Mouse (Mus musculus): ENCODE data around the gene Izumo1r.
"Not testable (repeated sequence)": the region's sequence is repeated elsewhere in the genome, so short reads cannot be mapped to it uniquely, and the experiment has no call there.

Izumo1r gene

GRCm38 (mm10) chr9:14905956-14906355 is 2.2 kb upstream of the Izumo1r start:
- no peak for DNase-seq (ENCODE audit: extremely low read depth, low read depth, low spot score)

- no peak for DNase-seq (ENCODE audit: extremely low read depth, low read depth, low spot score)
Observed at GRCm38 (mm10) chr9:14904741-14905475, 1.2 kb upstream of the Izumo1r start.

- DNase-seq (ENCODE audit: extremely low read depth, low read depth, low spot score): no peak
Observed at GRCm38 (mm10) chr9:14903006-14903405, 743 bp downstream of the Izumo1r start.

- no peak for DNase-seq (ENCODE audit: extremely low read depth, low read depth, low spot score)
Observed at GRCm38 (mm10) chr9:14902416-14902815, 1.3 kb downstream of the Izumo1r start.

GRCm38 (mm10) chr9:14901757-14902156 is 2.0 kb downstream of the Izumo1r start:
- DNase-seq (ENCODE audit: extremely low read depth, low read depth, low spot score): no peak

DNA sequence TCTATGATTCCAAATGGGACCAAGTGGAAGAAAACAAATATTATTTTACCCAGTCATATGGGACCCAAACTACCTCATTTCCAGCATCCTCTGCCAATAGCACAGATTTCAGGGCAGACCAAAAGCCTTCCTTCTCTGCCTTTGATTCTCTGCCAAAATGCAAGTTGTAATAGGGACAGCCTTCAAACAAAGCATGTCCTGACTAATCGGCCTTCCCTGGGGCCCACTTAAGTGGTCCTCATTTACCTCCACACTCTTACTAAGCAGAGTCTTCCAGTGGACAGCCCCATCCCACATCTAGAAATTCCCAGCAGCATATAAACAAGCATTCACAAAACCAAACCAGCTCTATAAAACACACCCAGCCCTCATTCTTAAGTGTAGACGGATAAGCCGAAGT is 6.6 kb downstream of the Izumo1r start:
- no peak for DNase-seq (ENCODE audit: extremely low read depth, low read depth, low spot score)

- DNase-seq (ENCODE audit: extremely low read depth, low read depth, low spot score): no peak
Observed at GRCm38 (mm10) chr9:14895237-14895835, 8.4 kb downstream of the Izumo1r start.

DNA sequence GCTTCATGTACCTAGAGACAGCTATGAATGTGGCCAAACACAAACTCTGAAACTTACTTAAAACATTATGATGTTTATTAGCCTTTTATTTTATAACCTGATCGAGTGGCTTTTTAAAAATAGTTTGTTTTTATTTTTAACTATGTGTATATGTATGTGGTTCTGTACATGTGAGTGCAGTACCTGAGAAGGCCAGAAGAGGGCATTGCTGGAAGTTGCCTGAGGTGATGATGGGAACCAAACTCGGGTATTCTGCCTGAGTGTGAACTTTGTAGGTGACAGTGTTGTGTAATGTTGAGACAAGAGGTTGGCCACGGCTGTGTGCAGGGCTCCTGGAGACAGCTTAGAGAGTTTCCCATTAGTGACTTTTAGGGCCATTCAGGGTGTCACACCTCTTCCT is 9.1 kb downstream of the Izumo1r start:
- DNase-seq (ENCODE audit: extremely low read depth, low read depth, low spot score): no peak

- no peak for DNase-seq (ENCODE audit: extremely low read depth, low read depth, low spot score)
Observed at GRCm38 (mm10) chr9:14893388-14893787, 10.4 kb downstream of the Izumo1r start.

DNA sequence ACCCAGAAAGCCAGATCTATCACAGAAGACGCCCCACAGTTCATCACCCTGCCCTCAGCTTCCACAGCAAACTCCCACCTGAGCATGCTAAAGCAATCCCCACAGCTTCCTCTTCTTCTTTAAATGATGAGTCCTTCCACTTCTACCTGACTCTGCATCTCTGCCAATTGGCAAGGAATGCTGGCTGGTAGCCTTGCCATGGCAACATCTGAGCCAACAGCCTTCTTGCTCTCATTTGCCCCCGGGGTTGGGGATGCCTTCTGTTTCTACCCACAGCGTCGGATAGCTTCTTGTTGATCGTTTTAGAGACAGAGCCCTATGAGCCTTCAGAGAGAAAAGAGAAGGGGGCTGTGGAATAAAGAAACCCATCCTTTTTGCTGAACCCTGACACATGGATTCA is 11.9 kb downstream of the Izumo1r start:
- DNase-seq (ENCODE audit: extremely low read depth, low read depth, low spot score): no peak

DNA sequence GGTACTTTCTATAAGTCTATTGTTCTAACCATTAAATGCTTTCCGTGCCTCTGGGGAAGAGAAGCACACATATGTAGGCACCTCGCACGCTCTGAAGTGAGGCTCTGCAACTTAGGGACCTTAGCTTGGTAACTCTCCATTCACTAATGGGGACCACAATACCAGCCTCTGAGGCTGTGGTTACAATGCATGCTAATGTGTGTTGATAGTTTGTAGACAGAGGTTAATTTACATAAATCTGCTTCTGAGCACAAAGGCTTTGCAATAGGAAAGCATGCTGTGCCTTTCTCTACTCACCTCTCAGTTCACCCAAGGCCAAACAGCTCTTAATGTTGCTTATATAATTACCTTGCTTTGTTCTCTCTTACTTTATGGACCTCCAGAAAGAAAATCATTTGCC is 13.1 kb downstream of the Izumo1r start:
- DNase-seq (ENCODE audit: extremely low read depth, low read depth, low spot score): no peak

DNA sequence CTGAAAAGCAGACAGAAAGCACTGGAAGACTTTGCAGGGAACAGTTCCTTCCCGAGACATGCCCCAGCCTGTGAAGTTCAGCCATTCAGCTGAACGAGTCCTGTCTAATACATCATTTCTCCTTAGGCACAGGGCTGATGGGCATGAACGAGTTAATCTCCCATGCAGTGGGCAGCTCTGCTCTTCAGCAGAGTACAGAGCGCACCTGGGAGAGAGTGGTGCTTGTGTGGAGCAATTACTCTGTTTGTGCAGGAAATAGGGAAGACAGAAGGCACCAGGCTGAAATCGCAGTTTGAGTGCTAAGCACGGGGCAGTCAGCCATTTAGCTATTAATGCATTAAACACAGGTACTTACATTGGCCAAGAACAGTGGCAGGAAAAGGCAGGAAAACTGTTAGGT is 15.1 kb downstream of the Izumo1r start:
- DNase-seq (ENCODE audit: extremely low read depth, low read depth, low spot score): no peak

DNA sequence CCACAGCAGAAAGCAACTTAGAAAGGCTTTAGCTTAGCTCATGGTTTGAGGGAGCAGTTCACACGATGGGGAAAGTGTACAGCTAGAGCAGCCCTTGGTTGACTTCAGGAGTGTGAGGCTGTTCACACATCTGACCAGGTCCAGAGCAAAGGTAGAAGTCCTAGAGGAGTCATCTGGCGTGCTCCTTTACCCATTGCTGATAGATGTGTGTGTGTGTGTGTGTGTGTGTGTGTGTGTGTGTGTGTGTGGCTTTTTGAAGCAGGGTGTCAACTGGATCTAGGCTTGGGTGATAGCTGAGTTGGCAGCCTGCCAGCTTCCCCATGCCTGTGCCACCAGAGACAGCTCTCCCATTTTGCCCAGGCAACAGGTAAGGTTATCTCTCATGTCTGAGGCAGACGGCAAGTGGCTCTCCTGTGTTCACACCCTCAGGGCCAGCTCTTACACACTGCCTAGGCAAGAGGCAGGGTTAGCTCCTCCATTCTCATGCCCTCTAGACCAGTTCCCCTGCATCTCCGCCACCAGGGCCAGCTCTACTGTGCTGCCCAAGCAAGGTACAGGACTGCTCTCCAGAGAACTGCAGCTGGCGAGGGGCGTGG is 15.9 kb downstream of the Izumo1r start:
- no peak for DNase-seq (ENCODE audit: extremely low read depth, low read depth, low spot score)

- DNase-seq (ENCODE audit: extremely low read depth, low read depth, low spot score): no peak
Observed at GRCm38 (mm10) chr9:14885954-14886353, 17.8 kb downstream of the Izumo1r start.

DNA sequence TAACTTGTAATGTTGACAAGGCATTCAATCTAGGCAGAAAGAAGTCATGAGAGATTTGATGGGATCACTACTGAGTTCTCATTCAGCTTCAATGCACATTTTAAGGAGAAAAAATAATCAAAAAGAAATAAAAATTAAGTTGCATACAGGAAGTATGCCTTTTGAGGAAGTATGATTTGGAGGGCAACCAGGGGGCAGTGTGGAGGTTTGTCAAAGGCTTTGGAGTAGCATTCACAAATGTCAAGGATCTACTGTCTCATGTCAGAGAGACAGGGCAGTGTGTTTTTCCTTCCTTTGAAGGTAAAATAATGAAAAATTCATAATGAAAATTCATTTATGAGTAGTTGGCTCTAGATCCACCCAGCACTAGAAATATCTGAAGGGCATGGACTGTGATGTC is 18.6 kb downstream of the Izumo1r start:
- no peak for DNase-seq (ENCODE audit: extremely low read depth, low read depth, low spot score)

DNA sequence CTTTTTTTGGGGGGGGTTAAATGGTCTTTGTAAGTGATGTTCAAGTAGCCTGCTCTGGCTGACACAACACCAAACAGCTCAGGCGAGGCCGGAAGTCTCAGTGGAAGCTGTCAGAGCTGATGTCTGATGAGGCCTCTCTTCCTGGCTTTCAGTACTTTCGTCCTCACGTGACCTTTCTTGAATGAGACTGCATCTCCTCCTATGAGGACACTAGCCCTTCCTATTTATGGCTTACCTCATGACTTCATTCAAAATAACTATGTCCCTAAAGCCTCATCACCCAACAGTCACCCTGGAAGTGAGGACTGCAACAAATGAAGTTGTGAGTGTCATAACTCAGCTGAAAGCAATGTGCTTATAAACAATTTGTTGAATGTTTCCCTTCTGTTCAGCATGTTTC is 19.1 kb downstream of the Izumo1r start:
- DNase-seq (ENCODE audit: extremely low read depth, low read depth, low spot score): no peak

DNA sequence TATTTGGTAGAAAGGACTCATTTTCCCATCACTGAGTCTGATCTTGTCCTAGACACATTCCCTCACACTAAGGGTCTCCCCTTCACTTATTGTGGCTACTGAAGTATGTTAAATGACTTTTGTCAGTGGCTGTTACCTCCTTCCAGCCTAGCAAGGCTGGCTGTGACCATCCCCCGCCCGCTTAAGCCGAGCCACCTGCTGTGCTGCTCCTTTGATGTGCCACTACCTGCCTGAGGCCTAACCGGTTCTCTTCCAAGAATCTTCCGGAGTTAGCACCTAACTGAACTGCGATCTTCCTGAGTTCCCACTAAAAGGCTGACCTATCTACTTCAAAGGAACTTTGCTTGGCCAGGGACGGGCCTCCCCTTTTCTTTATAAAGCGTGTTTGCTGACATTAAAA is 27.2 kb downstream of the Izumo1r start:
- DNase-seq (ENCODE audit: extremely low read depth, low read depth, low spot score): not testable (repeated sequence)

DNA sequence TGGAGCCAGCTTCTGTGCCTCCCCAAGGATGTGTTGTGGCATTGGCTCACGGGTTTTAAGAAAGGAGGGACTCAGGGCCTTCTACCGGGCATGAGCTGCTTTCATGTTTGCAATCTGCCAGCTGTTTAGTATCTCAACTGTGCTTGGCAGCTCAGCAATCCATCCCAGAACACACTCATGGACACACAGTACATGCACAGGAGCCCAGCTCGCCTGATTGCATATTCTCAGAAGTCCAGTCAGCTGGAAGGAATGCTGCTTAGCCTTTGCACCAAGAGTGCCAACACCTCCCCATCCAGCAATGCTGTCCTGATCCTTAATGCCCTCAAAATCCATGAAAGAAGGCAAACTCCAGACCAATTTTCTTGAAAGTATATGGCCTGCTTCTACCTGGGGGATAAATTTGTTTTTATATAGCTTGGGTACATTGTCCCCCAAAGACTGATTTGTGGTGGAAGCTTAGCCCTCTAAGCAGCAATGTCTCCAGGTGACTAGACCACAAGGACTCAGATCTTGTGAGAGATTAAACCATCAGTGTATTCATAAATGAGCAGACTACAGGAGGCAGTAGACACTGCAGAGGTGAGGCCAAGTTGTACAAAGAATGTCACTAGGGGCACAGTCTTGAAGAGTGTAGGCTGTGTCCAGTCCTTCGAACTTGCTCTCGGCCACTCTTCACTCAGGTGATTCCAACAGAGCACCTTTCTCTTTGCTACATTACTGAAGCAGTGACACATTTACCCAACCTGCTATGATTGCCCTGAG is 27.8 kb downstream of the Izumo1r start:
- no peak for DNase-seq (ENCODE audit: extremely low read depth, low read depth, low spot score)

GRCm38 (mm10) chr9:14872181-14872930 is 31.4 kb downstream of the Izumo1r start:
- DNase-seq (ENCODE audit: extremely low read depth, low read depth, low spot score): no peak

GRCm38 (mm10) chr9:14871536-14871935 is 32.2 kb downstream of the Izumo1r start:
- DNase-seq (ENCODE audit: extremely low read depth, low read depth, low spot score): no peak

DNA sequence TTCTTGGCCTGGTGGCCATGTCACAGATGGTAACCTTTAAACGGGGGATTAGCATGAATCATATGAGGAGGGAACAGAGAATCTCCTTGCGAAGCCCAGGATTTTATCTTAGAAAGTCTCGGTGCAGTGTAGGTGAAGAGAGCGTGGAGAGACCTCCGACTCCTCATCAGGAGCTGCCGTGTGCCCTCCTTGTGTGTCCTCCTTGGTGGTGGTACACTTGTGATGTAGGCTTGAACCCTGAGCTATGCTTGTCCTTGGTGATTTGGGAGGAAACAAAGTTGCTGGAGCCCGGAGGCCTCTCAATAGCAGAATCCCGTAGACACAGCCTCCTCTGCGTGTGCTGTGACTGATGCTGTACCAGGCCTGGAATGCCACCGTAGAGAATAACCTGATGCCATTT is 32.9 kb downstream of the Izumo1r start:
- DNase-seq (ENCODE audit: extremely low read depth, low read depth, low spot score): no peak

Measured in fat pad, adult 2 months (tissue).